Mouse (Mus musculus): ENCODE measurements around the gene Cdc6.
A peak's percentile ranks its signal among the peaks of the same experiment; 100 is the strongest.
"Not testable (repeated sequence)": the region's sequence is repeated elsewhere in the genome, so short reads cannot be mapped to it uniquely, and the experiment has no call there.

The Cdc6 gene

GRCm38 (mm10) chr11:98930773-98931512 is 23.3 kb downstream of the Cdc6 start:
- no peak for DNase-seq (ENCODE audit: low read depth, low spot score)

- DNase-seq (ENCODE audit: low read depth, low spot score): no peak
These were observed 24.1 kb downstream of the Cdc6 start for GRCm38 (mm10) chr11:98931513-98932292.

- DNase-seq (ENCODE audit: low read depth, low spot score): peak; percentile 45
These were observed 24.9 kb downstream of the Cdc6 start for GRCm38 (mm10) chr11:98932293-98933091.

GRCm38 (mm10) chr11:98933151-98933550 is 25.6 kb downstream of the Cdc6 start:
- DNase-seq (ENCODE audit: low read depth, low spot score): no peak

- DNase-seq (ENCODE audit: low read depth, low spot score): not testable (repeated sequence)
These were observed 26.2 kb downstream of the Cdc6 start for GRCm38 (mm10) chr11:98933847-98934246.

GRCm38 (mm10) chr11:98934367-98934766 is 26.8 kb downstream of the Cdc6 start:
- no peak for DNase-seq (ENCODE audit: low read depth, low spot score)

- DNase-seq (ENCODE audit: low read depth, low spot score): no peak
These were observed 27.5 kb downstream of the Cdc6 start for GRCm38 (mm10) chr11:98935123-98935522.

GRCm38 (mm10) chr11:98936170-98936569 is 28.6 kb downstream of the Cdc6 start:
- peak; percentile 74 for DNase-seq (ENCODE audit: low read depth, low spot score)

GRCm38 (mm10) chr11:98936606-98937409 is 29.2 kb downstream of the Cdc6 start:
- no peak for DNase-seq (ENCODE audit: low read depth, low spot score)

- DNase-seq (ENCODE audit: low read depth, low spot score): peak; percentile 97
These were observed 29.9 kb downstream of the Cdc6 start for GRCm38 (mm10) chr11:98937410-98937913.

- no peak for DNase-seq (ENCODE audit: low read depth, low spot score)
These were observed 30.5 kb downstream of the Cdc6 start for GRCm38 (mm10) chr11:98937914-98938694.

GRCm38 (mm10) chr11:98938701-98939083 is 31.1 kb downstream of the Cdc6 start:
- no peak for DNase-seq (ENCODE audit: low read depth, low spot score)

GRCm38 (mm10) chr11:98939084-98939952 is 31.7 kb downstream of the Cdc6 start:
- DNase-seq (ENCODE audit: low read depth, low spot score): no peak

GRCm38 (mm10) chr11:98939953-98940641 is 32.5 kb downstream of the Cdc6 start:
- peak; percentile 21 for DNase-seq (ENCODE audit: low read depth, low spot score)

GRCm38 (mm10) chr11:98940776-98941175 is 33.2 kb downstream of the Cdc6 start:
- no peak for DNase-seq (ENCODE audit: low read depth, low spot score)

GRCm38 (mm10) chr11:98941341-98941825 is 33.8 kb downstream of the Cdc6 start:
- DNase-seq (ENCODE audit: low read depth, low spot score): peak; percentile 86

GRCm38 (mm10) chr11:98941826-98942550 is 34.4 kb downstream of the Cdc6 start:
- DNase-seq (ENCODE audit: low read depth, low spot score): peak; percentile 95

GRCm38 (mm10) chr11:98942555-98942922 is 34.9 kb downstream of the Cdc6 start:
- DNase-seq (ENCODE audit: low read depth, low spot score): no peak

Data from R1 (cell line).